Mouse (Mus musculus): ENCODE data around the gene Vmn1r111.
"Not testable (repeated sequence)": the region's sequence is repeated elsewhere in the genome, so short reads cannot be mapped to it uniquely, and the experiment has no call there.

Gene Vmn1r111

DNA sequence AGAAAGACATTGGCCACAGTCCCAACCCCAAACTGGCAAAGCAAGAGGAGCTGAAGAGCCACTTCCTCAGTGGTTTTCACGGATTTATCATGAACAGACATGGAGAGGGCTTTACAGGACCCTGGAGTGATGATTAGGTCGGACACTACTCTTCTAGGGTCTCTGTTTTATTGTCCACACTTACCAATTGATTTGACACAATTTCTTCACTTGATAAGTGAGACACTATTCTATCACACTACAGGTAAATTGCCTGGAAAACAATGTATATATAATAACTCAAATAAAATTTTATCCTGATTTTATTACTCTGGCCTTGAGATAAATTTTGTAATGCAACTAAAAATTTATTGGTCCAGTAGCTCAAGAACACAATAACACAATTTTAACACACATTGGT, at the start of gene Vmn1r111:
Gene Vmn1r111, minus strand, starts transcription at position 101 of the 400 bp plus-strand sequence.
- DNase-seq (ENCODE audit: low spot score in 2 of 2): not testable (repeated sequence)

DNA sequence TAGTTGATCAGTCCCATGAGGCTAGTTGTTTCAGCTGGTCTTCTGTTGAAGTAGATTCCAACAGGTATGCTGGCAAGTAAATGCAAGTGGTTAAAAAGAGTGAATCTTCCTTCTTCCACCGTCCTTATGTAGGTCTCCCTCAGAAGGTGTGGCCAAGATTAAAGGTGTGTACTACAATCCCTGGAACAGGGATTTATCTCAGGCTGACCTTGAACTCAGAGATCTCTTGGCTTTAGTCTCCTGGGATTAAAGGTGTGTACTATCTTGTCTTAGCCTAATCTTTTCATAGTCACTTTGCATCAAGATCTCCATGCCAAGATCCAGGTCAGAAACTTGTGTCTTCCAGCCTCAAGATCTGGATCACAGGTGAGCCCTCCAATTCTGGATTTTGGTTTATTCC, 27.5 kb upstream of the Vmn1r111 start, which contains the start of gene Gm10668:
Gene Gm10668, minus strand, starts transcription at position 101 of the 400 bp plus-strand sequence.
- DNase-seq (ENCODE audit: low spot score in 2 of 2): not testable (repeated sequence)

DNA sequence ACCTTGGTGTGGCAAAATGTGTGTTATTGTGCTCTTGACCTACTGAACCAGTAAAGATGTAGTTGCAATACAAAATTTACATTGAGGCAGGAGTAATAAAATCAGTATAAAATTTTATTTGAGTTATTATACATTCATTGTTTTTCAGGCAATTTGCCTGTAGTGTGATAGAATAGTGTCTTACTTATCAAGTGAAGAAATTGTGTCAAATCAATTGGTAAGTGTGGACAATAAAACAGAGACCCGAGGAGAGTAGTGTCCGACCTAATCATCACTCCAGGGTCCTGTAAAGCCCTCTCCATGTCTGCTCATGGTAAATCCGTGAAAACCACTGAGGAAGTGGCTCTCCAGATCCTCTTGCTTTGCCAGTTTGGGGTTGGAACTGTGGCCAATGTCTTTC, 34.4 kb downstream of the Vmn1r111 start, which contains the start of gene Vmn1r107:
Gene Vmn1r107, plus strand, starts transcription at position 301 of the 400 bp plus-strand sequence.
- not testable (repeated sequence) for DNase-seq (ENCODE audit: low spot score in 2 of 2)

Measured in spleen, postnatal 4 days (tissue).